Mouse (Mus musculus) kidney, postnatal 10 days (tissue): ENCODE measurements around the gene Vmn1r126.
"Not testable (repeated sequence)": the region's sequence is repeated elsewhere in the genome, so short reads cannot be mapped to it uniquely, and the experiment has no call there.

Experiments used
- DNase-seq: peaks from one replicate; pipeline ENCODE4 v3.0.0; 2021; ENCODE audit warnings: mixed read lengths

Gene Vmn1r126

GRCm38 (mm10) chr7:21301367-21301766 lies at the start of gene Vmn1r126:
Gene Vmn1r126 (minus strand): TSS chr7:21301467.
- DNase-seq, result not testable (repeated sequence)

- not testable (repeated sequence) for DNase-seq
Measured at GRCm38 (mm10) chr7:21349073-21349472, 47.8 kb upstream of the Vmn1r126 start, which contains the start of gene Vmn1r128. Gene Vmn1r128 (plus strand): TSS chr7:21349373.

GRCm38 (mm10) chr7:21319761-21320160 lies 18.5 kb upstream of the Vmn1r126 start, which contains the start of gene Vmn1r127:
Gene Vmn1r127 (minus strand): TSS chr7:21319861.
- DNase-seq, result not testable (repeated sequence)

GRCm38 (mm10) chr7:21271879-21272278 lies 29.4 kb downstream of the Vmn1r126 start, which contains the start of gene Vmn1r125:
Gene Vmn1r125 (plus strand): TSS chr7:21272179.
- DNase-seq, result not testable (repeated sequence)

GRCm38 (mm10) chr7:21260517-21260916 lies 40.8 kb downstream of the Vmn1r126 start, which contains the start of gene Vmn1r124:
Gene Vmn1r124 (minus strand): TSS chr7:21260617.
- DNase-seq, result not testable (repeated sequence)
